Mouse (Mus musculus) embryonic facial prominence, embryonic 11.5 days (tissue): ENCODE data around the gene Lysmd1. TPM values are rescaled to one million over a fixed set of nuclear protein-coding genes. Genes with fewer than 3 reads are reported as not detected.
"Not testable (repeated sequence)": the region's sequence is repeated elsewhere in the genome, so short reads cannot be mapped to it uniquely, and the experiment has no call there.

Experiments
- ATAC-seq: fragments of 200-750 bp; cut with Nextera tagmentation; replicated peaks from 2 replicates; pipeline ENCODE4 v1.8.0; 2017; ENCODE audit warnings: low read depth; ENCODE audit not compliant: insufficient number of reproducible peaks, low FRiP score, low TSS enrichment
- DNase-seq: peaks from one replicate; pipeline ENCODE4 v3.0.0-alpha.2; 2015; ENCODE audit warnings: low spot score
- H3K27ac ChIP-seq: fragments of 300-500 bp; sonication (generic); replicated peaks from 2 replicates; pipeline ENCODE4 v1.5.1; 2014; ENCODE audit warnings: mild to moderate bottlenecking, low read depth, low read length, control low read depth
- H3K27me3 ChIP-seq: fragments of 300-500 bp; sonication (generic); 2 replicates; pipeline ENCODE4 v1.6.1; 2014; ENCODE audit warnings: mild to moderate bottlenecking, low read length, moderate library complexity, mixed read lengths; ENCODE audit not compliant: control insufficient read depth, insufficient read depth
- H3K36me3 ChIP-seq: fragments of 300-500 bp; sonication (generic); replicated peaks from 2 replicates; pipeline ENCODE4 v1.6.1; 2014; ENCODE audit warnings: low read depth, mild to moderate bottlenecking, low read length, moderate library complexity, mixed read lengths; ENCODE audit not compliant: control insufficient read depth, insufficient read depth
- H3K4me1 ChIP-seq: fragments of 300-500 bp; sonication (generic); 2 replicates; pipeline ENCODE4 v1.6.1; 2014; ENCODE audit warnings: low read length, mixed read lengths; ENCODE audit not compliant: control insufficient read depth, insufficient read depth
- H3K4me2 ChIP-seq: fragments of 300-500 bp; sonication (generic); 2 replicates; pipeline ENCODE4 v1.6.1; 2014; ENCODE audit warnings: low read depth, mild to moderate bottlenecking, control low read depth, low read length, moderate library complexity
- H3K4me3 ChIP-seq: fragments of 300-500 bp; sonication (generic); 2 replicates; pipeline ENCODE4 v1.5.1; 2014; ENCODE audit warnings: low read depth, low read length, control low read depth
- H3K9ac ChIP-seq: fragments of 300-500 bp; sonication (generic); replicated peaks from 2 replicates; pipeline ENCODE4 v1.6.1; 2014; ENCODE audit warnings: mild to moderate bottlenecking, control low read depth, low read length
- H3K9me3 ChIP-seq: fragments of 300-500 bp; sonication (generic); replicated peaks from 2 replicates; pipeline ENCODE4 v1.6.1; 2016; ENCODE audit warnings: mild to moderate bottlenecking, low read length, inconsistent platforms, mixed read lengths; ENCODE audit not compliant: control insufficient read depth
- WGBS: fragments of 180-500 bp; shearing (Covaris S2); extraction: QIAGEN DNeasy Blood & Tissue Kit; methylation state at CpG from one replicate; pipeline ENCODE4 v1.1.7; 2014; 5-methylcytosine and 5-hydroxymethylcytosine counted together
- polyA plus RNA-seq: library from polyadenylated mRNA; unstranded; fragments of >200 nt; fragmentation: Nextera tagmentation; extraction: Ambion mirVana; gene quantifications from 2 replicates; pipeline ENCODE4 v1.2.1, GENCODE M21; 2014

The Lysmd1 gene
- 13.2 and 15.1 TPM in 2 replicates for polyA plus RNA-seq

- H3K36me3 ChIP-seq: no peaks in the 10 kb centered on the region
- ATAC-seq: peak; percentile 90
- peak within 1 kb of the TSS; percentile 79 for H3K9ac ChIP-seq
- peaks cover 3% of the 10 kb centered on the region; the same call in 1 of the 2 replicates for H3K4me1 ChIP-seq
- peak; percentile 96 for DNase-seq
- no peaks in the 10 kb centered on the region for H3K27me3 ChIP-seq
- WGBS: under 1% methylated on average over 20 of the region's 20 CpGs
- peak within 1 kb of the TSS; percentile 46 for H3K4me3 ChIP-seq
- H3K27ac ChIP-seq: no peak within 1 kb of the TSS; the same call in 1 of the 2 replicates
- H3K4me2 ChIP-seq: peak within 1 kb of the TSS; percentile 83
- no peaks in the 10 kb centered on the region for H3K9me3 ChIP-seq
These were observed at the start of gene Lysmd1, which contains the start of gene Scnm1 for GRCm38 (mm10) chr3:95133680-95134101. TSS of gene Lysmd1 (plus strand) at chr3:95134088. TSS of gene Scnm1 (minus strand) at chr3:95134011.

- no peak for DNase-seq
- no peaks in the 10 kb centered on the region for H3K4me1 ChIP-seq
- H3K27me3 ChIP-seq: no peaks in the 10 kb centered on the region
- H3K9me3 ChIP-seq: no peaks in the 10 kb centered on the region
- no peak for ATAC-seq
- H3K27ac ChIP-seq: no peak overlapping the region
- H3K4me3 ChIP-seq: no peak overlapping the region
- H3K4me2 ChIP-seq: no peak overlapping the region
- H3K36me3 ChIP-seq: no peaks in the 10 kb centered on the region
- H3K9ac ChIP-seq: no peak overlapping the region
- 97% methylated on average over 1 of the region's 1 CpGs for WGBS
These were observed 45.8 kb upstream of the Lysmd1 start for GRCm38 (mm10) chr3:95088071-95088470.

GRCm38 (mm10) chr3:95100854-95101253 lies 33.0 kb upstream of the Lysmd1 start:
- WGBS: 24% methylated on average over 2 of the region's 2 CpGs
- Histone ChIP-seq H3K4me1 (no peaks in the 10 kb centered on the region), H3K36me3 (no peaks in the 10 kb centered on the region), H3K27me3 (no peaks in the 10 kb centered on the region), H3K9me3 (no peaks in the 10 kb centered on the region), H3K4me3 (no peak overlapping the region), H3K4me2 (no peak overlapping the region), H3K27ac (no peak overlapping the region), H3K9ac (no peak overlapping the region)
- DNase-seq (no peak), ATAC-seq (no peak)

GRCm38 (mm10) chr3:95105121-95105520 lies 28.8 kb upstream of the Lysmd1 start:
- WGBS: 78% methylated on average over 4 of the region's 4 CpGs
- Histone ChIP-seq H3K4me2 (peak overlapping the region; percentile 50), H3K4me3 (peak overlapping the region; percentile 88), H3K27ac (no peak overlapping the region), H3K27me3 (no peaks in the 10 kb centered on the region), H3K4me1 (no peaks in the 10 kb centered on the region), H3K9me3 (no peaks in the 10 kb centered on the region), H3K9ac (no peak overlapping the region), H3K36me3 (no peaks in the 10 kb centered on the region)
- ATAC-seq: no peak
- no peak for DNase-seq

- H3K9me3 ChIP-seq: no peaks in the 10 kb centered on the region
- peak overlapping the region; percentile 88 for H3K4me3 ChIP-seq
- peak overlapping the region; percentile 87 for H3K9ac ChIP-seq
- DNase-seq (no peak), ATAC-seq (peak; percentile 25; the same call in 1 of the 2 replicates)
- no peaks in the 10 kb centered on the region for H3K27me3 ChIP-seq
- no peaks in the 10 kb centered on the region for H3K36me3 ChIP-seq
- no peaks in the 10 kb centered on the region for H3K4me1 ChIP-seq
- peak overlapping the region; percentile 50 for H3K4me2 ChIP-seq
- WGBS: 0% methylated on average over 16 of the region's 16 CpGs
- H3K27ac ChIP-seq: peak overlapping the region; percentile 42
These were observed 28.1 kb upstream of the Lysmd1 start for GRCm38 (mm10) chr3:95105586-95106337.

GRCm38 (mm10) chr3:95106338-95107117 lies 27.4 kb upstream of the Lysmd1 start, which contains the start of gene Pip5k1a:
TSS of gene Pip5k1a (minus strand) at chr3:95106930.
- ATAC-seq: peak; percentile 84
- Histone ChIP-seq H3K36me3 (no peaks in the 10 kb centered on the region), H3K9me3 (no peaks in the 10 kb centered on the region), H3K4me1 (no peaks in the 10 kb centered on the region), H3K9ac (peak within 1 kb of the TSS; percentile 87), H3K27ac (peak within 1 kb of the TSS; percentile 42), H3K27me3 (no peaks in the 10 kb centered on the region), H3K4me2 (peak within 1 kb of the TSS; percentile 50), H3K4me3 (peak within 1 kb of the TSS; percentile 88)
- WGBS: under 1% methylated on average over 51 of the region's 51 CpGs
- DNase-seq: peak; percentile 99

- peak overlapping the region; percentile 88 for H3K4me3 ChIP-seq
- H3K27me3 ChIP-seq, DNase-seq, H3K4me1 ChIP-seq, H3K9ac ChIP-seq, ATAC-seq, H3K9me3 ChIP-seq, H3K36me3 ChIP-seq, H3K27ac ChIP-seq, H3K4me2 ChIP-seq: not testable (repeated sequence)
These were observed 26.6 kb upstream of the Lysmd1 start for GRCm38 (mm10) chr3:95107308-95107707.

- Histone ChIP-seq H3K9ac (no peak overlapping the region), H3K27me3 (no peaks in the 10 kb centered on the region), H3K4me2 (no peak overlapping the region), H3K27ac (no peak overlapping the region), H3K4me1 (no peaks in the 10 kb centered on the region), H3K9me3 (no peaks in the 10 kb centered on the region), H3K4me3 (no peak overlapping the region), H3K36me3 (no peaks in the 10 kb centered on the region)
- no peak for DNase-seq
- 65% methylated on average over 2 of the region's 2 CpGs for WGBS
- no peak for ATAC-seq
These were observed 26.0 kb upstream of the Lysmd1 start for GRCm38 (mm10) chr3:95107898-95108297.
